Mouse (Mus musculus): ENCODE data around the gene Ncbp2. TPM values are rescaled to one million over a fixed set of nuclear protein-coding genes. Genes with fewer than 3 reads are reported as not detected.
"Not testable (repeated sequence)": the region's sequence is repeated elsewhere in the genome, so short reads cannot be mapped to it uniquely, and the experiment has no call there.

The Ncbp2 gene
- polyA plus RNA-seq, 1 experiment from 2014 or later = 107 TPM

GRCm38 (mm10) chr16:31943980-31944379 lies 4.3 kb upstream of the Ncbp2 start:
- Histone ChIP-seq H3K4me3 (no peak overlapping the region), H3K9me3 (no peaks in the 10 kb centered on the region), H3K27ac (no peak overlapping the region), H3K4me1 (peaks cover 35% of the 10 kb centered on the region), H3K27me3 (ENCODE audit: insufficient read depth, poor library complexity, severe bottlenecking) (no peaks in the 10 kb centered on the region), H3K36me3 (peaks cover 14% of the 10 kb centered on the region)
- peak; percentile 91 for DNase-seq (ENCODE audit: low spot score)
- 5% methylated on average over 10 of the region's 10 CpGs for WGBS

GRCm38 (mm10) chr16:31944698-31945255 lies 3.5 kb upstream of the Ncbp2 start:
- DNase-seq (ENCODE audit: low spot score) = no peak
- Histone ChIP-seq H3K4me1 (peaks cover 41% of the 10 kb centered on the region), H3K9me3 (no peaks in the 10 kb centered on the region), H3K27me3 (ENCODE audit: insufficient read depth, poor library complexity, severe bottlenecking) (no peaks in the 10 kb centered on the region), H3K27ac (no peak overlapping the region), H3K36me3 (peaks cover 14% of the 10 kb centered on the region), H3K4me3 (no peak overlapping the region)
- 84% methylated on average over 12 of the region's 12 CpGs for WGBS

GRCm38 (mm10) chr16:31945372-31945771 lies 2.9 kb upstream of the Ncbp2 start:
- Histone ChIP-seq H3K27ac (no peak overlapping the region), H3K36me3 (peaks cover 19% of the 10 kb centered on the region), H3K4me1 (peaks cover 41% of the 10 kb centered on the region), H3K27me3 (ENCODE audit: insufficient read depth, poor library complexity, severe bottlenecking) (no peaks in the 10 kb centered on the region), H3K9me3 (no peaks in the 10 kb centered on the region), H3K4me3 (no peak overlapping the region)
- 83% methylated on average over 6 of the region's 6 CpGs for WGBS
- no peak for DNase-seq (ENCODE audit: low spot score)

GRCm38 (mm10) chr16:31945986-31946385 lies 2.3 kb upstream of the Ncbp2 start:
- Histone ChIP-seq H3K4me1 (peaks cover 41% of the 10 kb centered on the region), H3K36me3 (peaks cover 25% of the 10 kb centered on the region)
- not testable (repeated sequence) for H3K27ac ChIP-seq; DNase-seq (ENCODE audit: low spot score); H3K4me3 ChIP-seq; H3K27me3 ChIP-seq (ENCODE audit: insufficient read depth, poor library complexity, severe bottlenecking); H3K9me3 ChIP-seq
- 85% methylated on average over 6 of the region's 6 CpGs for WGBS

- Histone ChIP-seq H3K9me3 (no peaks in the 10 kb centered on the region), H3K27me3 (ENCODE audit: insufficient read depth, poor library complexity, severe bottlenecking) (no peaks in the 10 kb centered on the region), H3K36me3 (peaks cover 39% of the 10 kb centered on the region), H3K27ac (peak overlapping the region; percentile 97), H3K4me3 (peak overlapping the region; percentile 90), H3K4me1 (peaks cover 41% of the 10 kb centered on the region)
- WGBS = 28% methylated on average over 8 of the region's 8 CpGs
- no peak for DNase-seq (ENCODE audit: low spot score)
Measured at GRCm38 (mm10) chr16:31947333-31947732, 980 bp upstream of the Ncbp2 start.

GRCm38 (mm10) chr16:31947901-31948316 lies 404 bp upstream of the Ncbp2 start:
- Histone ChIP-seq H3K27ac (peak overlapping the region; percentile 97), H3K27me3 (ENCODE audit: insufficient read depth, poor library complexity, severe bottlenecking) (no peaks in the 10 kb centered on the region), H3K4me3 (peak overlapping the region; percentile 90), H3K4me1 (peaks cover 41% of the 10 kb centered on the region), H3K9me3 (no peaks in the 10 kb centered on the region), H3K36me3 (peaks cover 42% of the 10 kb centered on the region)
- DNase-seq (ENCODE audit: low spot score) = no peak
- WGBS = 0% methylated on average over 38 of the region's 38 CpGs

GRCm38 (mm10) chr16:31963224-31963623 lies 14.9 kb downstream of the Ncbp2 start:
- no peaks in the 10 kb centered on the region for H3K9me3 ChIP-seq
- no peaks in the 10 kb centered on the region for H3K4me1 ChIP-seq
- no peak for DNase-seq (ENCODE audit: low spot score)
- WGBS = 93% methylated on average over 7 of the region's 7 CpGs
- peaks cover 85% of the 10 kb centered on the region for H3K36me3 ChIP-seq
- H3K4me3 ChIP-seq = no peak overlapping the region
- H3K27me3 ChIP-seq (ENCODE audit: insufficient read depth, poor library complexity, severe bottlenecking) = no peaks in the 10 kb centered on the region
- H3K27ac ChIP-seq = no peak overlapping the region

- Histone ChIP-seq H3K9me3 (no peaks in the 10 kb centered on the region), H3K27ac (no peak overlapping the region), H3K4me1 (no peaks in the 10 kb centered on the region), H3K27me3 (ENCODE audit: insufficient read depth, poor library complexity, severe bottlenecking) (no peaks in the 10 kb centered on the region), H3K4me3 (no peak overlapping the region), H3K36me3 (peaks cover 64% of the 10 kb centered on the region)
- no peak for DNase-seq (ENCODE audit: low spot score)
- WGBS = 90% methylated on average over 4 of the region's 4 CpGs
Measured at GRCm38 (mm10) chr16:31975258-31975657, 26.9 kb downstream of the Ncbp2 start.

- no peaks in the 10 kb centered on the region for H3K4me1 ChIP-seq
- no peak overlapping the region for H3K4me3 ChIP-seq
- no peak for DNase-seq (ENCODE audit: low spot score)
- peaks cover 52% of the 10 kb centered on the region for H3K36me3 ChIP-seq
- no peaks in the 10 kb centered on the region for H3K27me3 ChIP-seq (ENCODE audit: insufficient read depth, poor library complexity, severe bottlenecking)
- H3K9me3 ChIP-seq = no peaks in the 10 kb centered on the region
- 93% methylated on average over 3 of the region's 3 CpGs for WGBS
- H3K27ac ChIP-seq = no peak overlapping the region
Measured at GRCm38 (mm10) chr16:31979501-31979900, 31.2 kb downstream of the Ncbp2 start.

GRCm38 (mm10) chr16:31980946-31981345 lies 32.6 kb downstream of the Ncbp2 start:
- Histone ChIP-seq H3K36me3 (peaks cover 48% of the 10 kb centered on the region), H3K9me3 (no peaks in the 10 kb centered on the region), H3K4me3 (no peak overlapping the region), H3K27me3 (ENCODE audit: insufficient read depth, poor library complexity, severe bottlenecking) (no peaks in the 10 kb centered on the region), H3K4me1 (no peaks in the 10 kb centered on the region), H3K27ac (no peak overlapping the region)
- no peak for DNase-seq (ENCODE audit: low spot score)
- WGBS = 82% methylated on average over 5 of the region's 5 CpGs

GRCm38 (mm10) chr16:31992039-31992438 lies 43.7 kb downstream of the Ncbp2 start:
- no peaks in the 10 kb centered on the region for H3K27me3 ChIP-seq (ENCODE audit: insufficient read depth, poor library complexity, severe bottlenecking)
- H3K4me3 ChIP-seq = no peak overlapping the region
- H3K36me3 ChIP-seq = peaks cover 63% of the 10 kb centered on the region
- no peaks in the 10 kb centered on the region for H3K4me1 ChIP-seq
- no peaks in the 10 kb centered on the region for H3K9me3 ChIP-seq
- no peak for DNase-seq (ENCODE audit: low spot score)
- no peak overlapping the region for H3K27ac ChIP-seq
- WGBS = 56% methylated on average over 1 of the region's 1 CpGs

- Histone ChIP-seq H3K36me3 (peaks cover 59% of the 10 kb centered on the region), H3K4me3 (no peak overlapping the region), H3K9me3 (no peaks in the 10 kb centered on the region), H3K4me1 (no peaks in the 10 kb centered on the region), H3K27me3 (ENCODE audit: insufficient read depth, poor library complexity, severe bottlenecking) (no peaks in the 10 kb centered on the region), H3K27ac (no peak overlapping the region)
- WGBS = 96% methylated on average over 4 of the region's 4 CpGs
- DNase-seq (ENCODE audit: low spot score) = no peak
Measured at GRCm38 (mm10) chr16:31993195-31993594, 44.9 kb downstream of the Ncbp2 start.

- Histone ChIP-seq H3K4me3 (no peak overlapping the region), H3K27ac (no peak overlapping the region), H3K9me3 (no peaks in the 10 kb centered on the region), H3K36me3 (peaks cover 52% of the 10 kb centered on the region), H3K4me1 (no peaks in the 10 kb centered on the region), H3K27me3 (ENCODE audit: insufficient read depth, poor library complexity, severe bottlenecking) (no peaks in the 10 kb centered on the region)
- DNase-seq (ENCODE audit: low spot score) = no peak
Measured at GRCm38 (mm10) chr16:31993946-31994345, 45.6 kb downstream of the Ncbp2 start.

- Histone ChIP-seq H3K4me1 (peaks cover 1% of the 10 kb centered on the region; the same call in 1 of the 2 replicates), H3K4me3 (no peak overlapping the region), H3K27ac (no peak overlapping the region), H3K9me3 (no peaks in the 10 kb centered on the region), H3K36me3 (peaks cover 44% of the 10 kb centered on the region), H3K27me3 (ENCODE audit: insufficient read depth, poor library complexity, severe bottlenecking) (no peaks in the 10 kb centered on the region)
- DNase-seq (ENCODE audit: low spot score) = no peak
- WGBS = 84% methylated on average over 5 of the region's 5 CpGs
Measured at GRCm38 (mm10) chr16:31996371-31996770, 48.1 kb downstream of the Ncbp2 start.
